Mouse (Mus musculus) testis, adult 2 months (tissue): ENCODE measurements at regions not wholly inside any gene's neighbourhood (a gene's known extent, or its start where the extent isn't known, plus 50 kb on each side); places are given as distances from the start of the nearest gene placed in this dataset.

Experiments used
- H3K27ac ChIP-seq: fragments of 200-500 bp; 2 replicates; pipeline ENCODE4 v1.5.1; 2012; ENCODE audit warnings: low read depth, low read length; ENCODE audit not compliant: control insufficient read depth, insufficient read depth
- H3K27me3 ChIP-seq: fragments of 200-500 bp; 2 replicates; pipeline ENCODE4 v1.6.1; 2012; ENCODE audit warnings: mild to moderate bottlenecking, low read length, moderate library complexity; ENCODE audit not compliant: control insufficient read depth, insufficient read depth
- H3K36me3 ChIP-seq: fragments of 200-500 bp; 2 replicates; pipeline ENCODE4 v1.6.1; 2012; ENCODE audit warnings: mild to moderate bottlenecking, low read length; ENCODE audit not compliant: control insufficient read depth, insufficient read depth
- H3K4me1 ChIP-seq: fragments of 200-500 bp; 2 replicates; pipeline ENCODE4 v1.6.1; 2012; ENCODE audit warnings: low read length; ENCODE audit not compliant: control insufficient read depth, insufficient read depth
- H3K4me3 ChIP-seq: fragments of 200-500 bp; 2 replicates; pipeline ENCODE4 v1.5.1; 2012; ENCODE audit warnings: low read depth, mild to moderate bottlenecking, low read length, moderate library complexity, mixed read lengths; ENCODE audit not compliant: control insufficient read depth
- CTCF ChIP-seq: fragments of 200-500 bp; IDR thresholded peaks from 2 replicates; pipeline ENCODE4 v1.5.1; 2012; ENCODE audit warnings: low read depth, mild to moderate bottlenecking, inconsistent platforms, low read length, moderate library complexity; ENCODE audit not compliant: control insufficient read depth, insufficient read depth, insufficient replicate concordance
- POLR2A ChIP-seq: fragments of 200-500 bp; IDR thresholded peaks from 2 replicates; pipeline ENCODE4 v1.6.1; 2012; ENCODE audit warnings: low read depth, mild to moderate bottlenecking, inconsistent platforms, low read length, moderate library complexity; ENCODE audit not compliant: control insufficient read depth

GRCm38 (mm10) chr4:142749918-142750317 is 462.9 kb downstream of the Prdm2 start:
- H3K36me3 ChIP-seq = no peaks in the 10 kb centered on the region
- H3K4me1 ChIP-seq = no peaks in the 10 kb centered on the region
- TF ChIP-seq POLR2A = no peak
- no peak for TF ChIP-seq CTCF
- no peaks in the 10 kb centered on the region for H3K27me3 ChIP-seq
- H3K27ac ChIP-seq = no peak overlapping the region
- no peak overlapping the region for H3K4me3 ChIP-seq

- Histone ChIP-seq H3K27me3 (no peaks in the 10 kb centered on the region), H3K4me3 (no peak overlapping the region), H3K4me1 (no peaks in the 10 kb centered on the region), H3K36me3 (no peaks in the 10 kb centered on the region), H3K27ac (no peak overlapping the region)
- TF ChIP-seq POLR2A (no peak), CTCF (no peak)
Measured at GRCm38 (mm10) chr4:142723554-142723907, 484.3 kb upstream of the Kazn start.

DNA sequence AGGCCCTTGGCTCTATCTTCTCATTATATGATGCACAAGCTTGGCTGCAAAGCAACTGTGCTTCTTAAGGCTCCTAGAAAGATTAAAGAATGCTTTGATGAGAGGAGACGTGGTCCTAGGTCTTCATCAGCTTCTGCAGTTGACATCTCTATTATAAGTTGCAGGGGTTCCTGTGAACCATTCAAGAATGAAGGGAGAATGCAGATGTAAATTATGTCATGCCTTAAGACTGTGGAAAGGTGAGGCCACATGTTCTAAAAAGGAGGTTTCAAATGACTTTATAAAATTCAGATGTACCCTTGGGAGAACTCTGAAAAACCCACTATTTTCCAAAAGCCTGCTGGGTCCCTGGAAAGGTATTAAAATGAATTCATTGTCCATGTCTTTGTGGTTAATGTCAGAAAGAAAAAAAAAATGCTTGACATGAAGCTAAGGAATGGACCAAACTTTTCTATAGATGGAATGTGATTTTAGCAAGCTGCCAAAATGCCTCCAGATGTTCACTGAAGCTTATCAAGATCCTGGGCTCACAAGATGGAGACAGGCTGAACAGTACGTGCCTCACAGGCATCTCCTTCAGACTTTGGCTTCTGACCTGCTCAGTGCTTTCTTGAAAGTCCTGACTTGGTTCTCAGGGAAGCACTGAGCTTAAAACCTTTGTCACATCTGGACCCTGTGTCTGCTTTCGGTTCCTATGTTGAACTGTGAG is 483.8 kb upstream of the Kazn start:
- Histone ChIP-seq H3K4me3 (no peak overlapping the region), H3K27me3 (no peaks in the 10 kb centered on the region), H3K27ac (no peak overlapping the region), H3K36me3 (no peaks in the 10 kb centered on the region), H3K4me1 (no peaks in the 10 kb centered on the region)
- TF ChIP-seq CTCF = no peak
- no peak for TF ChIP-seq POLR2A

- Histone ChIP-seq H3K4me1 (no peaks in the 10 kb centered on the region), H3K36me3 (no peaks in the 10 kb centered on the region), H3K27me3 (no peaks in the 10 kb centered on the region), H3K4me3 (no peak overlapping the region), H3K27ac (no peak overlapping the region)
- no peak for TF ChIP-seq CTCF
- TF ChIP-seq POLR2A = no peak
Measured at GRCm38 (mm10) chr4:142701606-142702005, 462.4 kb upstream of the Kazn start.

GRCm38 (mm10) chr4:142694926-142695325 is 455.7 kb upstream of the Kazn start:
- no peak overlapping the region for H3K4me3 ChIP-seq
- H3K27ac ChIP-seq = no peak overlapping the region
- TF ChIP-seq POLR2A = no peak
- TF ChIP-seq CTCF = no peak
- no peaks in the 10 kb centered on the region for H3K27me3 ChIP-seq
- no peaks in the 10 kb centered on the region for H3K36me3 ChIP-seq
- no peaks in the 10 kb centered on the region for H3K4me1 ChIP-seq

DNA sequence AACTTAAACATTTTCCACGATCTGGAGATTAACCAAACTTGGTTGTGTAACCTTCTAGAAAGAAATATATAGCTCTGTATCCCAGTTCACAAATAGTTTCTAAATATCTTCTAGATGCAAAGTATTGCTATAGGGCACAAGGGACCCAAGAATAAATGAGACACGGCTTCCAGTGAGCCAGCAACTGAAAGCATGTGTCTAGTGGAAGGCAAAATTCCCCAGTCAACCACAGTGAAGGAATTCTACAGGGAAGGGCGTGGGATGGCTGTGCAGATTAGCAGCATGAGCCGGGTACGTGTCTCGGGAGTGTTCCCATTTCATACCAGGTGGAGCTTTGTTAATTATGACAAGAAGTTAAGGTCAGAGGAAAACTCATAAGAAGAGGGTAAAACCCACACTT is 449.0 kb upstream of the Kazn start:
- Histone ChIP-seq H3K4me1 (no peaks in the 10 kb centered on the region), H3K27ac (no peak overlapping the region), H3K36me3 (no peaks in the 10 kb centered on the region), H3K27me3 (no peaks in the 10 kb centered on the region), H3K4me3 (no peak overlapping the region)
- TF ChIP-seq CTCF (no peak), POLR2A (no peak)

GRCm38 (mm10) chr4:142677426-142677825 is 438.2 kb upstream of the Kazn start:
- TF ChIP-seq CTCF (no peak), POLR2A (no peak)
- Histone ChIP-seq H3K27ac (peak overlapping the region; percentile 14; the same call in 1 of the 2 replicates), H3K27me3 (no peaks in the 10 kb centered on the region), H3K4me3 (no peak overlapping the region), H3K4me1 (no peaks in the 10 kb centered on the region; the same call in 1 of the 2 replicates), H3K36me3 (no peaks in the 10 kb centered on the region)

GRCm38 (mm10) chr4:142674641-142675465 is 435.7 kb upstream of the Kazn start:
- TF ChIP-seq CTCF = no peak
- TF ChIP-seq POLR2A = no peak

More at GRCm38 (mm10) chr4:142674641-142675465, 435.7 kb upstream of the Kazn start:
- Histone ChIP-seq H3K4me3 (no peak overlapping the region), H3K27ac (no peak overlapping the region), H3K36me3 (no peaks in the 10 kb centered on the region), H3K27me3 (no peaks in the 10 kb centered on the region), H3K4me1 (no peaks in the 10 kb centered on the region; the same call in 1 of the 2 replicates)
